Mouse (Mus musculus): Measurements from ENCODE around the gene Dicer1.

Dicer1 gene

DNA sequence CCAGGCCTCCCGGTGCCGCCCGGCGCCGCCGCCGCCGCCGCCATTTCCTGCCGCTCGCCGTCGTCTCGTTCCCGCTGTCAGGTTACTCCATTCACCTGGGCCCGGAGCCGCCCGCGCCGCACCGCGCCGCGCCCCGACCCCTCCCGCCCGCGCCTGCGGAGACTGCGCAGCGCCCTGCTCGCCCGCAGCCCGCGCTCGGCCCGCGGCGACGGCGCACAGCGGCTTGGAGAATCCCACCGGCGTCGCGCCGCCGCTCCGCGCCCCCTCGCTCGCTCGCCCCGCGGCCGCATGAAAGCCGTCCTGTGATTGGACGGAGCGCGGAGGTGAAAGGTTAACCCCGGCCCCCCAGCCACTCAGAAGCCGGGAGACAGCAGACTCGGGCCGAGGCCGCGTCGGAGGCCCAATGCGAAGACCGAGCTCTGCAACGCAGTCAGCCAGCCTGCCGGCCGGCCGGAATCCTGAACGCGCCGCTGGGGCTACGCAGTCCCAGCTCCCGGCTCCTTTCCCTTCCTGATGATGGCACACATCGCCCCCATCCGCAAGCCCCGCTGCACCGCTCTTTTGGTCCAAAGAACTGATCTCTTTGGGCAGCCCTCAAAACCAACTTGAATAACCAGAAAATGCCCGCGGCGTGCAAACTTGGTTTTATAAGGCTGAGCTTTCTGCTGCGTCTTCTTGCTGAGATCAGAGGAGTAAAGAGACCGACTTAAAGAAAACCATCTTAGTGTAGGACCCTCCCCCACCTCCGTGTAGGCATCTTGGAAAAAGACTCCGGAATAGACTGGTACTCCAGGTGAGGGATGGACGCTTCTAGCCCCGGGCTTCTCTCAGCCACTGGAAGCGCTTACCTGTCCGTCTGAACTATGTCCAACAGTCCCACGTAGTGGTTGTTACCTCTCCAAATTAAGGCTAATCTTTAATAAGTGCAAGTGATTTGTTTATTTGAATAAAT lies at the start of gene Dicer1:
TSS of gene Dicer1 (minus strand) at position 139 of the 952 bp plus-strand sequence.
- peak; percentile 97 for DNase-seq (ENCODE audit: low spot score)

DNA sequence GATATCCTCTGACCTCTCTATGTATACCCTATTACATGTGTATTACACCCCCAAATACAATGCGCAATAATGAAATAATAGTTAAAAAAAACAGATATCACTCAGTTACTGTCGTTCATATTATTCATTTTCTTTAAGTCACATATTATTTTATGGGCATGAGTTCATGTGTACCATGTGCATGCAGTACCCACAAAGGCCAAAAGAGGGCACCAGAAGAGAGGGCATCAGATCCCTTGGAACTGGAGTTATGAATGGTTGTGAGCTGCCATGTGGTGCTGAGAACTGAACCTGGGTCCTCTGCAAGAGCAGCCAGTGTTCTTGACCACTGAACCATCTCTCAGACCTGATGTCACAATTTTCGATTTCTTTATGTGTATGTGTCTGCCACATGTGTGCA lies 47.6 kb upstream of the Dicer1 start:
- DNase-seq (ENCODE audit: low spot score) = no peak

DNA sequence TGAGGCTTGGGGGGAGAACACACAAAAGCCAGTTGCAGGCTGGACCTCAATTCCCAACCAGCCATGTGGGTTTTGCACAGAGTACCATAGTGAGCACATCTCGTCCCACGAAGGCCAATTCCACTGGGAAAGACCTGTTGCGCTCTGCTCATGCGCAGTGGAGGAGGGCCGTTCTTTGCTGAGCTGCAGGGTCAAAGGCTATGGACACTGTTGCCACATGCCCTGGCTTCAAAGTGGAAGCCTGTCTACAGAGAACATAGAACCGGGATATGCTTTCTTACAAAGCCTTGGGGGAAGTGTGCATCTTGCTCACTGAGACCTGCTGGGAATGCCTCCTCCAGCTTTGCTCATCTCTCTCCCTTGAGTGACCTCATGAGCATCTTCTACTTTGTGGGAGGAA lies 46.2 kb upstream of the Dicer1 start:
- DNase-seq (ENCODE audit: low spot score) = no peak

DNA sequence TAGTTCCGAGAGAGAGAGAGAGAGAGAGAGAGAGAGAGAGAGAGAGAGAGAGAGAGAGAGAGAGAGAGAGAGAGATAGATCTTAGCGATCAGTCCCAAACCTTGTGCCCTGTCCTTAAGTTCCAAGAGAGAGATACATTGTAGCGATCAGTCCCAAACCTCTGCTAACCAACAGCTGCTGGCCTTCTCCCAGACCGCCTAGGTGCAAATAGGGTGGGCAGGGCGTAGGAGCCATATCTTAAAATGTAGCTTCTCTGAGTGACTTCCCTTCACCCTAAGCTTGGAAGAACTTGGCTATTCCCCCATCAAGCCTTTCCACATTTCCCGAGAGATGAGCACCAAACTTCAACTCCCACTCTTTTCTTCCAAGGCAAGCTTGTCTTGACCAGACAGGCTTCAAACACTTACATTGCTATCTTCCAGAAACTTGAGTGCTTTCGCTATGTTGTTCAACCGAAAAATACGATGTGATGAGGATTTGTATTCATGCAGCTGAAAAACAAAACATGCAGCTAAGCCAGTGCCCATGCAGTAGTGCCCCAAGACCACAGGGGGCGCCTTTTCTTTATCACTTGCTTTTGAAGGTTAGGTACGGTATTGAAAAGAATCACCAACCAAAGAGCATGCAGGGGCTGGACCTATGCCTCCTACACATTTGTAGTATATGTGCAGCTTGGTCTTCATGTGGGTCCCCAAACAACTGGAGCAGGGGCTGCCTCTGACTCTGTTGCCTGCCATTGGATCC lies 45.1 kb upstream of the Dicer1 start:
- no peak for DNase-seq (ENCODE audit: low spot score)

DNA sequence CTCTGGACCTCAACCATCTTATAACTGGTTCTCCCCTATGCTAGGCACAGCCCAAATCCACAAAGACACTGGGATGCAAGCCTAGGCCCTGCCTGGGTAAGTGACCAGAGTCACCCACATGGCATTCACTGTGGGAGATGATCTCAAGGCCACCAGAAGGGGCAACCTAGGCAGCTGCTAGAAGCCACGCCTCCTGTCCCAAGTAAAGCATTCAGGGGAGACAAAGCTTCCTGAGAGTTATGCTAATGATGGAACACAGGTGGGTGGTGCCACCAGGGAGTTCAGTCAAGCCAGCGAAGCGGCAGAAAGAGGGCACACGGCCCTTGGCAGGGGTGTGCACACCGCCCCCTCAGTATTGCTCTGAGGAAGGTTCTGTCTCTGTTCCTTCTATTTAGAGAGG lies 43.2 kb upstream of the Dicer1 start:
- no peak for DNase-seq (ENCODE audit: low spot score)

DNA sequence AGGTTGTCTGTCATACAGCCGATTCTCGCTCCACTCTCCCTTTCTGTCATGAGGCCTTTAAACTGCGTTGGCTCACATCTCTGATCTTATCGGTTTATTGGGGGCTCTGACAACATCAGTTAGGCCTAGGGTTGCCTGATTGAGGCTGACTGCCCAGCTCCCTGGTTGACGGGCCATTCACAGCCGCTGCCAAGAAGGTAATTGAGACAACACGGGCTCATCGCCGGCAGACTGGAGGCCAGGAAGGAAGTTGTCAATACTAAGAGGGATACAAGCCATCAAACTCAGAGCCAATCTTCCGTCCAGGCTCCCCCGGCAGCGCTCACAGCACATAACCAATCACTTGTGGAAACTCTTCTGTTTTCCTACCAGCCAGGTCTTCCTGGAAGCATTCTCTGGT lies 41.7 kb upstream of the Dicer1 start:
- no peak for DNase-seq (ENCODE audit: low spot score)

DNA sequence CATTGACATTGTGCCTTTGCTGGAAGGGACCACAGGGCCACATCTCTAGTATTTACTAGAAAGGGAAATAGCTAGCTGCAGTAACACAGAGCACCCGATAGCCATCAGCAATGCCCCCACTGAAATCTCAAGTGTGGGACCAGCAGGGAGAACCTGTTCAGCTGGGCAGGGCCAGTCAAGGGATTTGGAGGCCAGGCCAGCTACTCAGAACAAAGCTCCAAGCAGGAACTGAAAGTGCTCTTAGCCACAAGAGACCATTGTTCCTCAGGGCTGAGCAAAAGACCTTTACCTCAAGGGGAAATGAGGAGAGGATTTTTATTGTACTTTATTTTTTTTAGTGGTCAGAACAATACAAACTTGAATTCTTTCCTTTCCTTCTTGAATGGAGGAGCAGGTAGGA lies 25.9 kb upstream of the Dicer1 start:
- DNase-seq (ENCODE audit: low spot score) = peak; percentile 39

DNA sequence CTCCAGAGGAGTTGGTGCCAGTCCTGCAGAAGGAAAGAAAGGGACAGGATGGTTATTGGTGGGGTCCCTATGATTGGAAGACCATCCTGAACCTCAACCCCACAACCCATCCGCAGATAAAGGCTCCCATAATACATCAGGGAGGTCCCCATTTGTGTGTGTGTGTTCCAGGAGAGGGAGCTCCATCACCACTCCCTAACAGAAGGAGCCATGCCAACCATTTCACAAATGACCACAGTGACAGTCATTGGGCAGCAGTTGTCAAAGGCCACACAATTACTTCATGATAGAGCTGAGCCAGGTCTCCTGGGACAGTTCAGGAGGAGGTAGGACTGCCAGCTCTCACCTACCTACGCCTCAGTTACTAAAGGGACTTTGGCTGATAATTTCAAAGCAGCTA lies 20.2 kb upstream of the Dicer1 start:
- DNase-seq (ENCODE audit: low spot score) = no peak

DNA sequence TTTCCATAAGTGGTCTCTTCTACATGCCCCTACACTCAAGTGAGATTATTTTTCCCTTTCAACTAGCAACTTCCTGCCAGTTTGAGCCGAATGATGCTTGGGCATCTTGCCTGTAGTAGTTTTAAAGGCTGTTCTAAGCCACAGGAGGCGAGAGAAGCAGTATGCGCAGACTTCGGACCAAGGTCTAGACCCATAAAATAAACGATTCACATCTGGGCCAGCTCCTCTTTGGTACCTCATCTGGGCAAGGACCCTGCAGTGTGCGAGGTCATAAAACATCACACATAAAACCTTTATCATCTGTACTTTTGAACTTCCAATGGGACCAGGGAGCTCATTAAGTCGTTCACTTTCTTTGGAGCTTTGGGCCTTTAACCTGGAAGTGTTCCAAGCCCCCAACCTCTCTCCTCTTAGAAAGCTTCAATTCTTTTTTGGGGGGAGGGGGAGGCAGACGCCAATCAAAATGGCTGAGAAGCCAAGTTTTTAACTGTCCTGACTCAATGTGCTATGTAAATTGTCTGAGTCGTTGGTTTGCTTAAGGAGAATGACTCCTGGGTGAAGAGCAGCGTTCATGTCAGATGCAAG lies 17.5 kb upstream of the Dicer1 start:
- DNase-seq (ENCODE audit: low spot score) = no peak

DNA sequence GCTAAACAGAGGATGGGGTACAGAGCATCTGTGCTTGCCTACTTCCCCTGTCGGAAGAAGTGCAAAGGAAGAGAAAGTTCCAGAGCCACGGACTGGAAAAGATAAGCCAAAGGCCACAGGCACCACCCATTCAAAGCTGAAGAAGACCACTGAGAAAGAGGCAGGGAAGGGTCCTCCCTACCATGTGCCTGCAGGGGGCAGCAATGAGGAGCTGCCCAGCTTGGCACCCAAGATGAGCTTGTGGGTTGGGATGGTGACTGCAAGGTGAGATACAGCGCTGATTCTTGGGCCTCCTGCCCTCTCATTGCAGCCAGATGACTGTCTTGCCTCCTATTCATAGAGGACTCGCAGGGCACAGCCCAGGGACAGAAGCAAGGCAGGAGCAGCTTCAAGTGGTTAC lies 15.4 kb upstream of the Dicer1 start:
- no peak for DNase-seq (ENCODE audit: low spot score)

DNA sequence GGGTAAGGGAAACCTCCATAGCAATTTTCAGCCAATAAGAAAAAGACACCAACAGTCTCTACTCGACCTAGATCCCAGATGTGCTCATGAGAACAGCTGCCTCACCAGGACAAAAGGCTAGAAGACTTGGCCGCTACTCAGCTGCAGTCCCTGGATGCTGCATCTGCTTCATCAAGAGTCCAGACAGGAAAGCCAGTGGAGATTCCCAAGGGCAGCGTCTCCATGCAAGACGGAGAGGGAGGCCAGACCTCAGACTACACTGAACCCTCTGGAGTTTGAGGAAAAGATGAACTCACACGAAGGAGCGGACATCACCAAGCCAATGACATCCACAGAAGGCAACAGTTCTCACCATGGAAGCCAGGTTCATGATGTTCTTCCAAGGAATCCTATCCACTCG lies 14.0 kb upstream of the Dicer1 start:
- DNase-seq (ENCODE audit: low spot score) = no peak

DNA sequence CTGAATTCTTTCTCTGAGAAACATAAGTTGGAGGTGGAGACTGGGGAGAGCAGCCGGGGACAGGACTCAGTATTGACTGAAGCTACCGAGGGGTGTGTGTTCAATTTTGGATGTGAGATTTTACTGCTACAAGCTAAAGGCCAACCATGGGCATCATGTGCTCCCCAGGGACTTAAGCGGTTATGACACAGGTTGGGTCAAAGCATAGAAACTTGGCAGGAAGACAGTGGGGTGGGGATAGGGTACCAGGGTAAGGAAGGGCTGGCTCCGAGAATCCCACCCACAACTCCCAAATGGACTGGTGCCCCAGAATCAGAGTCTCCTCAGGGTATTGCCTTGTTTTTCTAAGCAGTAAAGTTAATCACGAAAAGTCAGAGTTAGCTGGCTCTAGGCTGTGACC lies 13.4 kb upstream of the Dicer1 start:
- no peak for DNase-seq (ENCODE audit: low spot score)

DNA sequence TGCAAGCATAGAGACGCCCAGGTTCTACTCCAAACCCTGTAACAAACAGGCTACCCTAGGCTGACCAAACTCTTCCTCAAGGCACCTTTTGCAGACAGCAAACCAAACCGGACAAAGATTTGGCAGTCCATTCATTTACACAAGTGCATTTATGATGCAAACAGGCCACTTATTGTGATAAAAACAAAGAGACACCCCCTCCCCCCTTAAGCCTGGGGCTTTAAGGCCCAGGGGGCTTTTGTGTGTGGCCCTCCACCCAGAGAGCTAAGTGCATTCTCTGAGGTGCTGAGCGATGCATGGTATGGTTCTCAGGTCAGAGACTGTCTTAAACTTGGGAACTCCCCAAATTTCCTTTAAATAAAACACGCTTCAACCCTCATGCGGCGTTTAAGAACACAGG lies 12.2 kb upstream of the Dicer1 start:
- DNase-seq (ENCODE audit: low spot score) = no peak

DNA sequence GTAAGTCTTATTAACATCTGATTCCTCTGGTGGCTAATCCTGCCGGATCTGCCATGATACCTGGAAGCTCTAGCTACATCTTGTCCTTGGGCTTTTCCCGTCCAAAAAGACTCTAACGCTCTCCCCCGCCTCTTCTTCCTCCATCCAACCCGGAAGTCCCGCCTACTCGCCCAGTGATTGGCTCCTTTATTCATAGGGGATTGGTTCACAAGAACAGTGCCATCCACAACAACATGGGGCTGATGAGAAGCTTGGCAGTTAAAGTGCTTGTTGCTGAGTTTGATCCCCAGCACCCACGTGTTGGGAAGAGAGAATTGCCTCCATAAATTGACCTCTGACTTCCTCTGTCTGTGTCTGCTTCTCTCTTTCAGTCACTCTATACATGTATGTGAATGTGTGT lies 9.7 kb upstream of the Dicer1 start:
- no peak for DNase-seq (ENCODE audit: low spot score)

DNA sequence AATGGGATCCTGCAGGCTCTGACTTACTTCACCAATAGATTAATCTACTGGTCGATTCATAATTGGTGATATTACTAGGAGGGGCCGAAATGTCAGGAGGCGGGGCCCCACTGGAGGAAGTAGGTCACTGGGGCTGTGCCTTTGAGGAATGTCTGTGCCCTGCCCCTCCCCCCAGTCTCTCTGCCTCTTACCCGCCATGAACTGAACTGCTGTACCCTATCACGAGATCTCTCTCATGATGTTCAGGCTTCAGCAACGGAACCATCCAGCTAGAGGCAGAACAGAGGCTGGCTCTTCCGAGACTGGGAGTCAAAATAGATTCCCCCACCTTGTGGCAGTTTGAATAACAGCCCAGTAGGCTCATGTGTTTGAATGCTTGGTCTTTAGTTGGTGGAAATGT lies 6.3 kb upstream of the Dicer1 start:
- no peak for DNase-seq (ENCODE audit: low spot score)

DNA sequence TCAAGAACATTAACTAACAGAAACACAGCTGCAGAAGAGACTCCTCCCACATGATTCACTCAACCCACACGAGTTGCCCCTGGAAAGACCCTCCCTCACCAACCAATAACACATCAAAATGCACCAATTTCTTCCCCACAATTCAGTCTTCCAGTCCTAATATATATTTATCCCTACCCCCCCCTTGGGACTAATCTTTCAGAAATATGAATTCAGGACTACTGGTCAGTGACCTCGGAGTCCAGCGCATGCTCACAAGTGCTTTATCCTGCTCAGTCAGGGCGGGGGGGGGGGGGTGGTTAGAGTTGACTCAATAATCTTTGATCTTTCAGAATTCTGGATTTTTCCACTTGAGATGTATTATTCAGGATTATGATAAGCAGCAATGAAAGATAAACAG lies 1.9 kb upstream of the Dicer1 start:
- DNase-seq (ENCODE audit: low spot score) = no peak

DNA sequence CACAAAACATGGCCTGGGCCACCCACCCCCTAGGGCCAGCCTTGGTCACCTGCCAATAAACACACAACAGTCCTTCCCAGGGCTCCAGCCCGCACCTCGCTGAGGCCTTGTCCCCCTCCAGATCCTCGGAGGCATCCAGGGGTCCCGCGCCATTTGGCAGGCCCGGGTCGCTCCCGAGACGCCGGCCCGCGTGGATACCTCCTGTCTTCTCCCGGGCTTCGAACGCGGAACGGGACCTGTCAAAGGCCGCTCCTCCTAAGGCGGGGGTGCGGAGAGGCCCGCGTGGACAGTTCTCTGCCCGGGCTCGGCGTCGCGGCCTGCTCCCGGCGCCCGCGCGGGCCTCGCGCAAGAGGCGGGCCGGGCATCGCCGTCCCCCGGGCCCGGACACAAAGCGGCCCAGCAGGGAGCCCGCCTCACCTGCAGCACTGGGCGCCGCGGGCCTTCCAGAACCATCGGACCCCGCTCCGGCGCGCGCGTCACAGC lies 380 bp downstream of the Dicer1 start:
- no peak for DNase-seq (ENCODE audit: low spot score)

DNA sequence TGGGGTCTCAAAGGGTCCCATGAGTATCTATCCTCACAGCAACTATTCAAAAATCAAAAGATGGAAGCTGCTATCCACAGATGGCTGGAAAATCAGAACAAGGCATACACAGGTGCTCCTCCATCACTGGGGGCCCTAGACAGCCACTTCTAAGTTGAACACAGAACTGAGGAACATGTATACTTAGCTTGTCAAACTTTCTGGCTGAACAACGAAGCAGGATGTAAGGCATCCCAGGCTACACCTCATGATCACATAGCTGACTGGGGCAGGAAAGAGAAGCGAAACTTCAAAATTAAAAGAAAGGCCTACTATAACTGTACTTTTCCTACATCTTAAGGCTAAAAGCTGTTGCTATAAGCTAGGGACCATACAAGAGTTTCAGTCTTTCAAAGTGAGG lies 2.8 kb downstream of the Dicer1 start:
- no peak for DNase-seq (ENCODE audit: low spot score)

DNA sequence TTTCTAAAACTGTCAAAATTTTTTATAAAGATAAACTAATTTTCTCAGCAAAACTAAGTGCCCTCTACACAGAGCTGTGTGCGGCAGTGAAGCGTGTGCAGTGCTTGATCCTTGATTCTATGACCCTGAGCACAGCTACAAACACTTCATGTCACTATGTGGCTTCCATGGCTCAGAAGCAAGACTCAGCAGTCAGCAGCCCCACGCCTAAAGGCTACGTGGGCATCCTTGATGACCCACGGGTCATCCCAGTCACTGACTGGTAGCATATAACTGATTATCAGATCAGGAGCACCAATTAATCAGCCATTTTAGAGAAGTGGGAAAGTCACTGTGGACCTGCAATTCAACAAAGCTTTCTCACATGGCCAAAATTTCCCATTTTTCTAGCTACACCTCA lies 4.5 kb downstream of the Dicer1 start:
- no peak for DNase-seq (ENCODE audit: low spot score)

DNA sequence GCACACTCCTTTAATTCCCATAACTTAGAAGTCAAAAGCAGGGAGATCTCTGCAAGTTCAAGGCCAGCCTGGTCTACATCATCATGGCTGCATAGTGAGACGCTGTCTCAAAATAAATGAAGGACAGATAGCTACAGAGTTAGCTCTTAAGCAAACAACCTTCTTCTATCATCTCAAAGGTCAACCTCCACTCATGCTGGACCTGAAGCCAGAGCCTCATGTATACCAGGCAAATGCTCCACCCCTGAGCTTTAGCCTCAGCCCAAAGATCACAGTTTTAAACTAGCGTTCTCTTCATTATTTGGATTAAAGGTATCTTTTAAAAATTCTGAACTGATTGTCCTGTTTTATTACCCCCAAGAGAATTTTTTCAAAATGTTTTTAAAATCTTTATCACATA lies 5.2 kb downstream of the Dicer1 start:
- no peak for DNase-seq (ENCODE audit: low spot score)

DNA sequence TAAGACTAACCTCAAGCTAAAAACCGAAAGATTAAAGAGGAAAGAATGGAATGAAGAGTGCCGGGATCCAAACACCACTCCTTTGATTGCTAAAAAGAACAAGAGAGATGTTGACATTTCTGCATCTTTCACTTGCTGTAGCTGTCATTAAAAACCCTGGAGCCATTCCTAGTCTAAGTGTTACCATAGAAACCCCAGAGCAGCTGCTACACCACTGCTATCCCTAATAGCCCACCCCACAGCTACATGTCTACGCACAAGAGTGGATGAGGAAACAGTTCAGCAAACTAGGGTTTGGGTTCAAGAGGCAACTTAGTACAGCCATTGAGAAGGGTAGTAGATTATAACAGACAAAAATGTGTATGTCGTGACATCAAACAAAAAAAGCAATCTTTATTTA lies 8.1 kb downstream of the Dicer1 start:
- no peak for DNase-seq (ENCODE audit: low spot score)

DNA sequence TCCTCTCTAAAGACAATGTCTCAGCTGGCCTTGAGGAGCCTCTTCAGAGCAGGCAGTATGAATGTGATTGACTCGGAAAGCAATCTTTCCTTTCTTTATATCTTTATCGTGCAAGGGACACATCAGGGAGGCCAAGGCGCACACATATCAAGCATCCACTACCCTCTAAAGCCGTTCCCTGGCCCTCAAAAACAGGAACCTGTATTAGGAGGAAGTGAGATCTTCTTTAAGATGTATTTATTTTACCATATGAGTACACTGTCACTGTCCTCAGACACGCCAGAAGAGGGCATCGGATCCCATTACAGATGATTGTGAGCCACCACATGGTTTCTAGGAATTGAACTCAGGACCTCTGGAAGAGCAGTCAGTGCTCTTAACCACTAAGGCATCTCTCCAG lies 9.5 kb downstream of the Dicer1 start:
- no peak for DNase-seq (ENCODE audit: low spot score)

Data from lung, postnatal 25 days (tissue).